Mouse (Mus musculus) embryo, embryonic 10.5 days (tissue): Measurements from ENCODE around the gene Scube2.

ENCODE experiments used
- DNase-seq: peaks from one replicate; pipeline ENCODE4 v3.0.0-alpha.2; 2015; ENCODE audit warnings: low spot score

The Scube2 gene

DNA sequence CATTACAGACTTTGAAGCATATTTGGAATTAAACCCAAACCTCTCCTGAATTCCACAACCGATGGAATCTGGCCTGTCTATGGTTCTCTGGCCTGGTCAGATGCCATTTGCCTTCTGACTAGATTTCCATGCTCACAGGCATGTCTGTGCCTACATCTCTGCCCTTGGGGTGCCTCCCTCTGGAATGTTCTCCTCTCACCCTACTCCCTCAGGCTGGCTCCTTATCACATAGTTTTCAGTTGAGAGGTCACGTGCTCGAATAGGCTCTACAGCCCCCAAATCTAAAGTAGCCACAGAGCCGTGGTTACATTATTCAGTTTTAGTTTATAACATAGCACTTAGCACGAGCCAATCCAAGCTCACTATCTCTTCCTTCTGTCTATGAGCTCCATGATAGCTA lies 69.9 kb downstream of the Scube2 start:
- DNase-seq, result no peak

- no peak for DNase-seq
These were observed 70.9 kb downstream of the Scube2 start for GRCm38 (mm10) chr7:109794556-109794955.

- DNase-seq, result peak; percentile 79
These were observed 72.7 kb downstream of the Scube2 start for GRCm38 (mm10) chr7:109792759-109793158.

- DNase-seq, result no peak
These were observed 74.7 kb downstream of the Scube2 start for GRCm38 (mm10) chr7:109790818-109791217.

DNA sequence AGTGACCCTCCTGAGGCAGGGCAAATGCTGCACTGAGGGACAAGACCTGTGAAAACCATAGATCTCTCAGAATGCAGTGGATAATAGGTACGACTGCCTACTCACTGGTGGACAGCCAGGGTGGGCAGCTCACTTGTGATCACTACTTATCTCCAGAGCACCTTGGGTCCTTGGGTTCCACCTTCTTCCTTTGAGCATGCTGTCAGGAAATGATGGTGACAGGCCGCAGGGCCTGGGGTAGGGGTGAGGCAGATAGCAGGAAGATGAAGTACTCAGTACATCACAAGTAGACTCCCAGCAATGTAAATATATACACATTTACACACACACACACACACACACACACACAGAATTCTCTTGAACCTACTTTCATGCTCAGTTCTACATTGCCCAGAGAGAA lies 77.6 kb downstream of the Scube2 start:
- no peak for DNase-seq

- no peak for DNase-seq
These were observed 82.2 kb downstream of the Scube2 start for GRCm38 (mm10) chr7:109783281-109783680.

DNA sequence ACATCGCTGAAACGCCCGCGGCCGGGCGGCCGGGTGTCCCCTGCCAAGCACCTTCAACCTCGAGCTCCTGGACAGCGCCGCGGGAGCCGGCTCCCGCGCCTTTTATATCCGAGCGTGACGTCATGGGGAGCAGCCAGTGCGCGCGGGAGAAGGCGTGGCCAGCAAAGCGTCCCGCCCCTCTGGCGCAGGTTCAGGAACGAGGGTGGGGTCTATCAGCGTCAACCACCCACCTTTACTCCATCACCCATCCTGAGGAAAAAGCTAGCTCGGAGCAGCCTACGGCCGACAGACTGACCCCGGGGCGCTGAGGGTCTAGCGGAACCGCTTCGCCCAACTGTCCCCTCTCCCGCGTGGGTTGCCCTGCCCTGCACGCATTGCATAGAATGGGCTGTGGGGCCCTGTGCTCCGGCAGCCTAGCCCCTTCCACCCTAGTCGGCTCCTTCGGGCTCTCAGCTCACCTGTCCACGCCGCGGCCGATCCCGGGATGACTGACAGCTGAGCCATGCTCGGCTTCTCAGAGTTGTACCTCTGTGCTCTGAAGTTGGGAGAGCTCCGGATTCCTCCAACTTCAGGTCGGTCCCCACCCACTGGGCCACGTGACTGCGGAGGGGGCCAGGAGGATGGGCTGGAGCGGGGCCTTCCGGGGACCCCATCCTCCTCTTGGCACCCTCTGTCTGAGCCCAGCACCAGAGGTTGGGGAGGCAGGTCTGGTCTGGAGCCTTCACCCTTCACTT lies 83.8 kb downstream of the Scube2 start, which contains the start of gene Nrip3:
Gene Nrip3, minus strand, starts transcription at position 556 of the 734 bp plus-strand sequence.
- peak; percentile 84 for DNase-seq

GRCm38 (mm10) chr7:109781087-109781469 lies 84.4 kb downstream of the Scube2 start:
- no peak for DNase-seq

- no peak for DNase-seq
These were observed 93.2 kb downstream of the Scube2 start for GRCm38 (mm10) chr7:109772251-109772650.

DNA sequence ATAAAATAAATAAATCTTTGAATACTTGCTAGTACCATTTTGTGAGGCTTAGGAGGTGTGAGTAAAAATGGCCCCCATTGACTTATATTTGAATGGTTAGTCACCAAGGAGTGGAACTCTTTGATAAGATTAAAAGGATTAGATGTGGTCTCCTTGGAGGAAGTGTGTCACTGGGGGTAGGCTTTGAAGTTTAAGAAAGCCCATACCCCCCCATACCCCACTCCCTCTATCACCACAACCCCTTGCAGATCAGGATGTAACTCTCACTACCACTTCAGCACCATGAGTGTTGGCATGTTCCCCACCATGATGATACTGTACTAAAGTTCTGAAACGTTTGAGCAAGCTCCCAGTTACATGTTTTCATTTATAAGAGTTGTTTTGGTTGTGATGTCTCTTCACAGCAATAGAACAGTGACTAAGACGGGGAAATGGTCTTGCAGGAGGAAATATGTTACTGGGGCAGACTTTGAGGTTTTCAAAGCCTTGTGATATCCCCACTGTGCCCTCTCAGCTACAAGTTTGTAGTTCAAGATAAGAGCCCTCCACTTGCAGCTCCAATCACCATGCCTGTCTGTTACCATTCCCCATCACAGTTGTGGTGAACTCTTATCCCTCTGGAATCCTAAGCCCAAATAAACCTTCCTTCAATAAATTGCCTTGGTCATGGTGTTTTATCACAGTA lies 96.6 kb downstream of the Scube2 start:
- DNase-seq, result no peak

- DNase-seq, result no peak
These were observed 97.7 kb downstream of the Scube2 start for GRCm38 (mm10) chr7:109767575-109768350.

DNA sequence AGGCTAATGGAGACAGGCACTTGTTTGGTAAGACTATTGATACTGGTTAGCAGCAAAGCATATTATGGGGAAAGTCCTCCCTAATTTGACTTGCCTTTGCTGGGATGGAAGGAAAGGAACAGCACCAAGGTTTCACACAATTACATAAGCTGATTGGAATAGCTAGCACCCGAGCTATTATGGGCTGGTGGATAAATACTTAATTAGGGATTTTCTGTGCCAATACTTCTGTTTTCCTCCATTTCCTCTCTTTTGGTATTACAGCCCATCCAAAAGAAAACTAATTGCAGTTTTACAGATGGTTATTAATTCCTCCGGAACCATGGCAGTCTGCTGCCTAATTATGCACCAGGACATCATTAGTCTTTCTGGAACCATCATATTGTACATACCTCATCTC lies 101.5 kb downstream of the Scube2 start:
- no peak for DNase-seq

- DNase-seq, result no peak
These were observed 109.2 kb downstream of the Scube2 start for GRCm38 (mm10) chr7:109756291-109756690.

GRCm38 (mm10) chr7:109754034-109754433 lies 111.4 kb downstream of the Scube2 start:
- DNase-seq, result no peak

DNA sequence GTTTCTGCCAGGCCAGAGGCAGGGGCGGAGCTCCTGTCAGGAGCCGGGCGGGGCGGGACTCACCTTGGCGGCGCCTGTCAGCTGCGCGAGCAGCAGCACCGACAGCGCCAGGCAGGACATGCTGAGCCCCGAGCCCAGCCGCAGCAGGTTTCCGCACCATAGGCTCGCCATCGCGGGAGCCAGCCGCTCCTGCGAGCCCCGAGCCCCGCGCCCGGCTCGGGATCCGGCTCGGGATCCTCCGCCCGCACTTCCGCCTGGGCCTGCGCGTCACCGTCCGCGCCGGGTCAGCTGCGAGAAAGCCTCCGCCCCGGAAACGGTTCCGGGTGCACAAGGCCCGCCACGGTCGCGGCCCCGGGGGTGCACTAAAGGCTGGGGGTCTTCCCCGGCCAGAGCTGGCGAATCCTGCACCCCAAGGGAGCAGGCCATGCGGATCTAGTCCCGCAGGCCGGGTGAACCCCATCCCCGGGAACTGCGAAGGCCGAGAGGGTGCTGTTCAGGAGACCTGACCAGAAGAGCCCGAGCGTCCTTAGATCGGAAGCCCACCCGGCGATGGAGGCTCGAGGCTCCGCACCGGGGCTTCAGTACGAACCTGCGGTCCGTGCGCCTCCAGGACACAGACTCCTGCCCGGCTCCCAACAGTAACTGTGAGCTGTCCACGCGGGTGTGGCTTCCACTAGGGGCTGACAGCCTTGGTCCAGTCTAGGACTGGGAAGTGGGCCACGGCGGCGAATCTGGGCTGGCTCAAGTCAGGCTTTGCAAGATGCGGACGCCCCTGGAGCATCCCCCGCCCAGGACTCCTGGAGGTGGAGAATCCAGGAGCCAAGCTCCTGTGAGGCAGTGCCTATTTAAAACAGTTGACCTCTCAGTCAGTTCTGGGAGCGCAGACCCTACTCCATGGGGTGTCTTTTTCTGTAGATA lies 113.2 kb downstream of the Scube2 start, which contains the start of gene Tmem9b:
Gene Tmem9b, minus strand, starts transcription at position 868 of the 918 bp plus-strand sequence.
- DNase-seq, result peak; percentile 81

DNA sequence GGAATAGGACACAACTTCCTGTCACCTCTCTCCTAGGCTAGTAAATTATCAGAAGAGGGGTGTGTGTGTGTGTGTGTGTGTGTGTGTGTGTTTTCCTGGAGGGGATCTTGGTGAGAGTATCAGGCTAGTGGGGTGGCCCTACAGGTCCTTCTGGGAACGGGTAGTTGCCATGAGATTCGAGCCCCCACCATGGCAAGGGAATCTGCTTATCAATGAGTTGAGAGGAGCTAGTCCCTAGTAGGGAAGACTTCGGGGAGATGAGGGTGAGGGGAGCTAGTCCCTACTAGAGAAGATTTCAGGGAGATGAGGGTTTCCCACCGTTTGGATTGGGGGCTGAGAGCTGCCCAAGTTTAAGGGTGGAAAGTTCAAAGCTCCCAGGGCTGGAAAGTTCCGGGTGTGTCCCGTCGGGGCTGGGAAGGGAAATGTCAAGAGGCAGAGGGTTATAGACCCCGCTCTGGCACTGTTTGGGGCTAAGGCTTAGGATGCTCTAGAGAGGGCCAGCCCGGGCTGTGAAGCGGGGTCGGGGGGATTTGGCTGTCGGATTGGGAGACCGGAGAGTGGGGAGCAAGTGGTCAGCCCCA lies 114.0 kb downstream of the Scube2 start:
- no peak for DNase-seq
